Mouse (Mus musculus): ENCODE measurements around the gene Sdc3.

The Sdc3 gene

GRCm38 (mm10) chr4:130828851-130829673 lies 36.7 kb downstream of the Sdc3 start:
- DNase-seq (ENCODE audit: low spot score in 2 of 2): no peak

- DNase-seq (ENCODE audit: low spot score in 2 of 2): no peak
Measured at GRCm38 (mm10) chr4:130834122-130834521, 41.8 kb downstream of the Sdc3 start.

GRCm38 (mm10) chr4:130835550-130835949 lies 43.2 kb downstream of the Sdc3 start:
- DNase-seq (ENCODE audit: low spot score in 2 of 2): no peak

DNA sequence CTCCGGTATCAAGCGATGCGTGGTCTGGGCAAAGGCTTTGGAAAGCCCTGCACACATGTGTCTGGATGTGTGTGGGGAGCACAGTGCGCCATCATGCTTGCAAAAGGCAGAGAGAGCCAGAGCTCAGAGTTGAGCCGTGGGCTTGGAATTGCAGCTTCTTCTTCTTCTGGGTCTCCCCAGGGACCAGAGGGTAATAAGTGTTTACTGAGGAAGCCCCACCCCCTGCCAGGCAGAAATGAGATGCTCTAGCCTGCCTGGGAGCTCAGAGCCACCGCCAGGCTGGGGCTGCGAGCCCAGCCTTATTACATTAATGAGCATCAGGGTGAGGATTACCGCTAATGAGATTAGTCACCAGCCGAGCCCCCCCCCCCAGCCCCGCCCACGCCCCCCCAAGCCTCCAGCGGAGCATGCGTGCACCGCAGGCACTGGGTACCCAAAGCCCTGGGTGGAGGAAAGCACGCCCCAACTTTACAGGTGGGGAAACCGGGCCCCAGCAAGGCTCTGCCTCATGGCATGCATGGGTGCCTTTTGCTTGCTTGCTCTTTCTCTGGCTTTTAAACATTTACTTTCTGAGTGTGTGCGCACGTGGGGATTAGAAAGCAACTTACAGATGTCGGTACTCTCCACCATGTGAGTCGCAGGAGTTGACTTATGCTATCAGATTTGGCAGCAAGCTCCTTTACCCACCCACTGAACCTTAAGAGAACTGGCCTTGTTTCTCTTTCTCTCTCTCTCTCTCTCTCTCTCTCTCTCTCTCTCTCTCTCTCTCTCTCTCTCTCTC lies 44.1 kb downstream of the Sdc3 start:
- no peak for DNase-seq (ENCODE audit: low spot score in 2 of 2)

DNA sequence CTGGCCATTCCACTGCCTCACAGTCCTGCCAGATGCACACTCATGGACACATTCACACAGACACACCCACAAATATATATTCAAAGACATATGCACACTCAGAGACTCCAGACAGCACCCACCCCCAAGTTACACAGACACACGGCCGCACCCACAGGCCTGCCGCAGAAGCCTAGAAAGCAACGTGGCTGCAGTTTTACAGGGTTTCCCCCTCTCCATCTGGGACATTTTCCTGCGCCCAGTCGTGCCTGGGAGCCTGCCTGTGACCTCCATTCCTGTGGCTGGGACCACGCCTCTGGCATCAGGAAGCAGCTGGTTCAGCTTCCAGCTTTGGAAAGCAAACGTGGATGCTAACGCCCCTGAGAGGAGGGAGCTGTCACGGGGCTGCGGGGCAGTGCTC lies 46.2 kb downstream of the Sdc3 start:
- no peak for DNase-seq (ENCODE audit: low spot score in 2 of 2)

DNA sequence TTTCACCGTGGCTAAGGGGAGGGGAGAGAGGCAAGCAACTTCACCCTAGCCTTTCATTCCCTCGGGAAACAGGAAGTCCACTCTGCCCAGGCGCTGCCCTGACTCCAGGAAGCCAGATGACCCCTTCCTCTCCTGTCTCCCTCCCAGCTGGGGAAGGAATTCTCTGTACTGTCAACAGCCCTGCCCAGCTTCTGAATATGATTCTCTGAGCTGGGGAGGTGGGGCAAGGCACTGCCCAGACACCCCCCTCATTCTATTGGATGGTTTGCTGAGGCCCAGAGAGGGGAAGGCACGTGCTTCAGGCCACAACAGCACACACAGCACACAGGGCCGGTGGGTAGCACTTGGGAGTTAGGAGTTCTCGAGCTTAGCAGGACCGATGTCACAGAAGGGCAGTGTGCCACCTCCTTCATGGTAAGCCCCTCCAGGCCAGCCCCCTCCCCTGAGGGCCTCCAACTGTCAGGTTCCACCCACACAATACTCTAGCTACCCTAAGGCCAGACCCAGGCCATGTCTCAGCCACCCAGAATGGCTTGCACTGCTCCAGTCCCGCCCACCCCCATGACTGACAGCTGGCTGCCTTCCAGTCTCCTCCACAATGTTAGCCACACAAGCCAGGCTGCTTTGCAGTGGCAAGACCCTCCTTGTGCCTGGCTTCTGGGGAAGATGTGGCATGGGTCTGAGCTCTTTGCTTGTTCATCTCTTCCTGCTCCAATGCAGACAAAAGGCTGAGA lies 48.9 kb downstream of the Sdc3 start:
- DNase-seq (ENCODE audit: low spot score in 2 of 2): no peak

- DNase-seq (ENCODE audit: low spot score in 2 of 2): no peak
Measured at GRCm38 (mm10) chr4:130848814-130849213, 56.5 kb downstream of the Sdc3 start.

GRCm38 (mm10) chr4:130857661-130858060 lies 65.3 kb downstream of the Sdc3 start:
- no peak for DNase-seq (ENCODE audit: low spot score in 2 of 2)

DNA sequence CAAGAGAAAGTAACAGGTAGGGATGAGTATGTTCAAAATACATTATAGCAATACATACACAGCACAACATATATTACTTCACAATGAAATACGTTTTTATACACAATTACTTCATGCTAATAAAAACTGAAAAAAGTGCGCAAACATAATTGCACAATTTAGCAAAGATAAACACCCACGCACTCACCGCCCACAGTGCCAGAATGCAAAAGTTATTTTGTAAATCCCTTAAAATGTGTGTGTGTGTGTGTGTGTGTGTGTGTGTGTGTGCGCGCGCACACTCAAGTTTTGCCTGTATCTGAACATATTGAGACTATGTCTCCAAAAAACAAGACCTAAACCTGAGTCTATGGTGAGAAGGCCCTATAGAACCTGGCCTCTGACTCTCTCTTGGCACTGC lies 66.5 kb downstream of the Sdc3 start:
- no peak for DNase-seq (ENCODE audit: low spot score in 2 of 2)

- no peak for DNase-seq (ENCODE audit: low spot score in 2 of 2)
Measured at GRCm38 (mm10) chr4:130859467-130859866, 67.1 kb downstream of the Sdc3 start.

GRCm38 (mm10) chr4:130860902-130861652 lies 68.7 kb downstream of the Sdc3 start:
- DNase-seq (ENCODE audit: low spot score in 2 of 2): no peak

DNA sequence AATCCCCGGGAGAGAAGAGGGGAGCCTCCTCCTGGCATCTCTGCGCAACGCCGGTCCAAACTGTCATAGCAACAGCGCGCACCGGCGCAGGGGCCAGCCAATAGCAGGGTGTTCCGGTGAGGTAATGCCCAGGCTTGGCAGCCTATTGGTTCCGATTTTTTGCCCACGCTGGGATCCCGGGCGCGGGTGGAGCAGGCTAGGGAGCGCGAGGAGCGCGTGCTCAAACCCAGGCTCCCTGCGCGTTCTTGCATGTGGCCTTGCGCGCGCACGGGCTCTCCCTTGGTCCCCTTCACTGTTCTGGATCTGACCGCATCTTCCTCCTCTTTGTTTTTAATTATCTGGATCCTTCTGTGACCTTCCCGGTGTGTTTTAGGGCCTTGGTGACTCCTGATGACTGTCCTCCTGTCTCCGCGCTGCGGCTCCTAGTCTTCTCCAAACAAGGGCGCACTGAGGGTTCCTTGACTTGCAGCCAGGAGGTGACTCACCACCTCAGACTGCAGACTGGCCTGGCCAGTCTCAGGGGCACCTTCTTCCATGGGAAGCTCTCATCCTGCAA lies 69.4 kb downstream of the Sdc3 start:
- peak; percentile 94 for DNase-seq (ENCODE audit: low spot score in 2 of 2)

GRCm38 (mm10) chr4:130862538-130862937 lies 70.2 kb downstream of the Sdc3 start:
- DNase-seq (ENCODE audit: low spot score in 2 of 2): no peak

- no peak for DNase-seq (ENCODE audit: low spot score in 2 of 2)
Measured at GRCm38 (mm10) chr4:130865460-130865859, 73.1 kb downstream of the Sdc3 start.

- DNase-seq (ENCODE audit: low spot score in 2 of 2): peak; percentile 84 to 89
Measured at GRCm38 (mm10) chr4:130865901-130866371, 73.6 kb downstream of the Sdc3 start.

- DNase-seq (ENCODE audit: low spot score in 2 of 2): no peak
Measured at GRCm38 (mm10) chr4:130867940-130868339, 75.6 kb downstream of the Sdc3 start.

- no peak for DNase-seq (ENCODE audit: low spot score in 2 of 2)
Measured at GRCm38 (mm10) chr4:130868803-130869202, 76.5 kb downstream of the Sdc3 start.

- no peak for DNase-seq (ENCODE audit: low spot score in 2 of 2)
Measured at GRCm38 (mm10) chr4:130872414-130872813, 80.1 kb downstream of the Sdc3 start.

GRCm38 (mm10) chr4:130873440-130873839 lies 81.1 kb downstream of the Sdc3 start:
- DNase-seq (ENCODE audit: low spot score in 2 of 2): no peak

- DNase-seq (ENCODE audit: low spot score in 2 of 2): peak in 1 of 2 experiments; percentile 62
Measured at GRCm38 (mm10) chr4:130874601-130875000, 82.3 kb downstream of the Sdc3 start.

Measured in frontal cortex, postnatal 10 days (tissue).